Mouse (Mus musculus) mouse embryonic stem cell (cell line): Measurements from ENCODE around the gene Fam181b.

ENCODE experiments used
- in situ Hi-C, 2 experiments: fragments of 300-500 bp; cut with MboI; formaldehyde crosslinking; loops; 1 replicate in 1 of 2; 3 replicates in 1 of 2; pipeline ENCODE4 v1.14.3; 2019 to 2020; ENCODE audit warnings: low sequenced_read_pairs in 2 of 2, low pct_unique_long_range_greater_than_20kb in 1 of 2, mixed read lengths in 1 of 2; ENCODE audit not compliant: unreplicated experiment in 1 of 2

Gene Fam181b

DNA sequence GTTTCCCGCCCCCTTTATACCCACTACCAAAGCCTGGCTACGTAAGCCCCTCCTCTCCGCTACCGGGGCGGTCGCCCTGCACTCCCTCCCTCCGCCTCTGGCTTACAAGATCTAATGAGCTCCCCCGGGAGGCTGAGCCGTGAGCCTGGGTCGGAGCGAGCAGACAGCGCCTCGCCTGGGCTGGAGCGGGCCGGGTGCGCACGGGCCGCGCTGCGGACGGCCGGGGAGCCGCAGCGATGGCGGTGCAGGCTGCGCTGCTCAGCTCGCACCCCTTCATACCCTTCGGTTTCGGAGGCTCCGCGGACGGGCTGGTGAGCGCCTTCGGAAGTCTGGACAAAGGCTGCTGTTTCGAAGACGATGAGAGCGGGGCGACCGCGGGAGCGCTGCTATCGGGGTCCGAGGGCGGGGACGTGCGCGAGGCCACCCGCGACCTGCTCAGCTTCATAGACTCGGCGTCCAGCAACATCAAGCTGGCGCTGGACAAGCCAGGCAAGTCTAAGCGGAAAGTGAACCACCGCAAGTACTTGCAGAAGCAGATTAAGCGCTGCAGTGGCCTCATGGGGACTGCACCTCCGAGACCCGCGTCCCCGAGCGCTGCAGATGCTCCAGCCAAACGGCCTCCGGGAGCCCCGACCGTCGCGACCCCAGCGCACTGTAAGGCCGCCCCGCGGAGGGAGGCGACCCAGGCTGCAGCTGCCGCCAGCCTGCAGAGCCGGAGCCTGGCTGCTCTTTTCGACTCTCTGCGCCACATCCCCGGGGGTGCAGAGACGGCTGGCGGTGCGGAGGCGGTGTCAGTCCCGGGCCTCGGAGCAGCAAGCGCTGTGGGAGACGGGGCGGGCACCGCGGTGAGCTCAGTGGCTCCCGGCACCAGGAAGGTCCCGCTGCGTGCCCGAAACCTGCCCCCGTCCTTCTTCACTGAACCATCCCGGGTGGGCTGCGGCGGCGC, at the start of gene Fam181b:
Gene Fam181b, plus strand, starts transcription at position 81 of the 946 bp plus-strand sequence.
- in situ Hi-C loops: no loop called here

DNA sequence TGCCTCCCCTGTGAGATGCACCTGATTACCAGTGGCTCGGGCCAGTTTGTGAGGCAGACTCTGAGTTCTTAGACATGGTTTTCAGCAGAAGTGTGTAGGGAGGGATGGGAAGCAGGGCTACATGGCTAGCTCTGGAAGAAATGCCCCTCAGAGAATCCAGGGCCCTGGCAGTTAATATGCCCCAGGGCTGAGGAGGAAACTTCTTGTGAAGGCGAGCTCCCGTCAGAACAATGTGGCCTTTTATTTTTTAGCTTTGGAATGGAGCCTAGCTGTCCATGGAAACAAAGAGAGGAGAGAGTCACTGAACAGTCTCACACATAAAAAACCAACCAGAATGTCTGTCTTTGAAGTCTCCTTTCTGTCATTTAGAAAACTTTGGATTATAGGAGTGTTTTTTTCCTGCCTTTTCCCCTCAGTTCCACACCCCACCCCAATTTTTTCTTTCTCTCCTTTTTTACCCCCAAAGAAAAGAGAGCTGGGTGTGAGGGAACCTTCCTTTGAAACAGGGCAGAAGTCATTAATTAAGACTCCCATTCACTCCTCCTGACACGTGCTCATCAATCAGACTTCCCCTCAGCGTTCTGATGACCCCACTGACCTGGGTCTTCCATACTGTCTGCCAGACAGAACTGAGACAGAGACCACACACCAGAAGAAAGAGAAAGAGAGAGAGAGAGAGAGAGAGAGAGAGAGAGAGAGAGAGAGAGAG, 41.7 kb upstream of the Fam181b start:
- in situ Hi-C loops: no loop called here

GRCm38 (mm10) chr7:93038472-93038828, 41.2 kb upstream of the Fam181b start:
- in situ Hi-C loops: no loop called here

- in situ Hi-C loops: no loop called here
Observed at GRCm38 (mm10) chr7:93039542-93039941, 40.1 kb upstream of the Fam181b start.

DNA sequence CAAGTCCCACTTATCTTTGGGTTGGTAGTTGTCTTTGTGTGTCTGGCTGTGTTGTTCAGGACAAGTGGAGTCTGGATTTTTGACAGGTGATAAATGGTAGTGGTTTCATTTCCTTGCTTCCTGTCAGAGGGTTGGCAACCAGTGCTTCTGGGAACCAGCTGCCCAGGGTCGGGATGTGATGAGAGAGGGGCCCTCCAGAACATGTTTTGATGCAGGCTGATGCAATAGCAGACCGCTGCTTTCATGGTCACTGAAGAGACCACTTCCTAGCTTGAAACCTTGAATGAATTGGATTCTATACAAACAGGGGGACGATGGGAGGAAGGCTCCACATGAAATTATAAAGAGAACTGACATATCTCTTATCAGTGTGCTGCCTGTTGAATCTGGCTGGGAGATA, 35.3 kb upstream of the Fam181b start:
- in situ Hi-C loops: no loop called here

DNA sequence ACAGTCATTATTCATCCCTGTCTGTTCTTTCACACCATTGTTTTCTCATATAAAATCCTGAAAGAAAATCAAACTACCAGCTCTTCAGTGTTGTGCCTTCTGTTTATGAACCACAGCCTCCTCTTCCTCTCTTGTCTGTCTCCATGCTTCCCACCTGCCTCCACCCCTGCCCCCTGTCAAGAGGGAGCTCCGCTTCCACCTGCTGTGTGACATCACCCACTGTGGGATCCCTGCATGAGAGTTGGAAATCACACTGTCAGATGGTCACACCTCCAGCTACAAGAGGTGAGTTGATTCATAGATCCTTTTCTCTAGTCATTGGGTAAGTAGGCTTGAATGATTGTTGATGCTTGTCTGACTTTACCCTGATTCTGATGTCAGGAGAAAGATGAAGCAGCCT, 34.9 kb upstream of the Fam181b start:
- in situ Hi-C loops: no loop called here

DNA sequence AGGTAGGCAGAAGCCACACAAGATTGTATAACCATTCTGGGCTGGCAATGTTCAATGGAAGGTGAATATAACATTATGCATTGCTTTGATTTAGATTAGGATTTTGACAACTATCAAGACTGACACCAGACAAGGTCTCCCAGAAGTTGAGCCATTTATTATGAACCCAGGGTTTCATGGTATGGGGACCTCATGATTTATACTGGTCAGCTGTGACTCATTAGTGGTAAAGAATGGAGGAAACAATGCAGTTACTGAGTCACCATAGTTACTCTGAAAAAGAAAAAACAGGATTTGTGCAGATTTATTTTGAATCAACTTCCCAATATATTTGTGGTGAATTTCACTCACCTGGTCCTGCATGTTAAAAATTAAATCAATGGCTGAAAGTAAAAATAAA, 18.8 kb upstream of the Fam181b start:
- in situ Hi-C loops: no loop called here

DNA sequence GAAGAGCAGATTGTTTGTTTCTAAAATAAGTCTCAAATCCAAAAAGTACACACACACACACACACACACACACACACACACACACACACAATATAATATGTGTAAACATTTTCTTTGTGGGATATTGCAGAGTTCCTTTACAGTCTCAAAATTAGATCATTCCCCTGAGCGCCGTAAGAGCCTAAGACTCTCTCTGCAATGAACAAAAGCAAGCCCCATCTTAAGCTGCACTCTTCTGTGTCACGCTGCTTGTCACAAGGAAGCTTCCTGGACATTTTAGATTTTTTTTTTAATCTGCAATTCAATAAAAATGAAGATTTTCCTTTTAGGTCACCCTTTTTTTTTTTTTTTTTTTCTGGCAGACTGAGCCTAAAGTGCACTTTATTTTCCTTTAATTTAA, 17.9 kb upstream of the Fam181b start:
- in situ Hi-C loops: no loop called here

- in situ Hi-C loops: no loop called here
Observed at GRCm38 (mm10) chr7:93062189-93062588, 17.5 kb upstream of the Fam181b start.

DNA sequence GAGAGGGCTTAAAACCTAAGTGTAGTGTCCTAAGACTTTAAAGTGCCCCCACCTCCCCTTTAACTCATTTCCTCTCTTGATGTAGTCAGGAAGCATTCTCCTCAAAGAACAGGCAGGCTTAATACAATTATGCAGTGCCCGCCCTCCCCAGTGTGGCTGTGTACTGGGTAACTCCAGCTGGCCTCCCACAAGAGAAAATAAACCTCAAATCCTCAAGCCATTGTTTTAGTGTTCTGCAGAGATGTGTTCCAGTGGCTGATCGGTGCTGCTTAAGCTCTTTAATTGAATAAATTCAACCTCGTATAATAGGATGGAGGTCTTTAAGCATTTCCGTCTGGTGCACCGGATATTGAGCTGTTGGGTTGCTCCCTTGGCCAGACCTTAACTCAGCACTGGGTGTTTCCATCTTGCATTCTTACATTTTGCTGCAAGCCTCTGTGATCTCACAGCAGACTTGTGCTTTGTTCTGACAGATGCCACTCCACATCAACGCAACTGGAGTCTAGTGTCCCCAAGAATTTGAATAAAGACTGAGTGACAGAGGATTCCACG, 12.1 kb upstream of the Fam181b start:
- in situ Hi-C loops: no loop called here

- in situ Hi-C loops: no loop called here
Observed at GRCm38 (mm10) chr7:93076435-93076960, 3.2 kb upstream of the Fam181b start.

GRCm38 (mm10) chr7:93079420-93079784, 263 bp upstream of the Fam181b start:
- in situ Hi-C loops: no loop called here

DNA sequence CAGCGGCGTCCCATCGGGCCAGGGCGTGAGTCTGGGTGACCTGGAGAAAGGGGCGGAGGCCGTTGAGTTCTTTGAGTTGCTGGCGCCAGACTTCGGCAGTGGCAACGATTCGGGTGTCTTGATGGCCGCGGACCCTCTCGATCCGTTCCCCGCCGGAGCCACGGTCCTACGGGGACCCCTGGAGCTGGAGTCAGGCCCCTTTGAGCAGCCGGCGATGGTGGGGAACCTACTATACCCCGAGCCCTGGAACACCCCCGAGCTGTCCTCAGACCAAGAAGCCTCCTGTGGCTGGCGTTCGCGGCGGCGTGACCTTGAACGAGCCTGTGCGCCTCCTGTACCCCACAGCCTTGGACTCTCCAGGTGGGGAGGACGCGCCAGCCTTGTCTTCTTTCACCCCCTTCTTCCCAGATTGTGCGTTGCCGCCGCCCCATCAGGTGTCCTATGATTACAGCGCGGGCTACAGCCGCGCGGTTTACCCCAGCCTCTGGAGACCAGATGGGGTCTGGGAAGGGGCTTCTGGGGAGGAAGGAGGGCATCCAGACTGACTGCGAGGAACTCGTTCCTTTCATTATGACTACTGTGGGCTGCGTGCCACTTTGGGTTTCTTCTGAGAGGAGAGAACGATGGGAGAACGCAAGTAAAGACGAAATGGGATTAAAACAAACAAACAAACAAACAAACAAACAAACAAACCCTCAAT, 1.2 kb downstream of the Fam181b start:
- in situ Hi-C loops: no loop called here

DNA sequence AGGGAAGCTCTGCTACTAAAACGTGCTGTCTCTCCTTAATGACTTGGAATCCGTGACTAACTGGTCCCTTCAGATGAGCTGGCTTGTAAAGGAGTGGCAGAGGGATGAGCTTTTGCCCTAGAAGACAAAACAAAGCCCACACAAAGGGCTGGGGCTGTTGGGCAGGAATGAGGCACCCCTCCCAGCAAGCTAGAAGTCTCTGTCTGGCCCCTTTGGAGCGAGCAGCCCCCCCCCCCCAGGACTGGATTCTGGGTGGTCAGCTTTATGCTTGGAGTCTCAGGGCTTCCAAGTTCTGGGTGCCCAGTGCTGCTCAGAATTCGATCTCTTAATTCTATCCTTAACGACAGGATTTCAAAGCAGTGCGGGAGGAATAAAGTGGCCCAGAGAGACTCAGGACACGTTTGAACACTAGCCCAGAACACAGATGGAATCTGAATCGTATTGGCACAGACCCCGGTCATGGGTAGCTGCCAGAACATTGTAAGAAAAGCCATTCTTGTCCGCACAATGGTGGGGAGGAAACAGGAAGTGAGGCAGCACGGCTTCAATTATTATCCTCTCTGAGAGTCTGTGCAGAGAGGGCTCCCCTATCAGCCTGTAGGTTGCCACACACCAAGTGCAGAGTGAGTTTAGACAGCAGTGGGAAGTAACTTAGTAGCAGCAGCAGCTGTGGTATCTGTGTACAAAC, 13.8 kb downstream of the Fam181b start:
- in situ Hi-C loops: loop anchor here in 1 of 2 experiments (10.0 kb wide), 1 partner anchor 139 kb away; no protein-coding TSS in a partner anchor

GRCm38 (mm10) chr7:93095511-93095910, 15.8 kb downstream of the Fam181b start:
- in situ Hi-C loops: loop anchor here in 1 of 2 experiments (10.0 kb wide), 1 partner anchor 141 kb away; no protein-coding TSS in a partner anchor

GRCm38 (mm10) chr7:93104776-93105340, 25.2 kb downstream of the Fam181b start:
- in situ Hi-C loops: no loop called here

DNA sequence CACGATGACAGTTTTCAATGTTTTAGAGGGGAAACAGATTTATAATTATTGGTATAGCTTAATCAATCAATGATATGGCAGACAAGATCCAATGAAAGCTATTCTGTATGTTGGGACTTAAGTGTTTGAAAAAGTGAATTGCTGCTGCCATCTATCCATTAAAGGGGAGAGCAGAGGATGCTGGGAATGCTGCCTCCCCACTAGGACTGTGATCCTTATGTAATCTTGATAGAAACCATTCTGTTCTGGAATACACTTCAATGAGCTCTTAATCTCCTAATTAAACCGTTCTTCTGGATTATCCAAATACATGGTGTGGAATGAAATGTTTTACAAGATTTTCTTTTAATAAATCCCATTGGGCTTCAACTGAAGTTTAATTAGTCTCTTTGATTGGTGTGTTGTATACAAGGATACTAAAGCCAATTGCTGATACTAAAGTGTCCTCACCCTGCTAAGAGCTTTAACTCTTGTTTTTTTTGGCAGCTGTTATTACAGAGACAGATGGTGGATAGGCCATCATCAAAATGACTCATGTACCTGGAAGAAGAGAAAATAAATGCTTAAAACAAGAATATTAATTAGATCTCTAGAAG, 30.8 kb downstream of the Fam181b start:
- in situ Hi-C loops: no loop called here
